Mouse (Mus musculus): ENCODE results near the gene Coq2.
A peak's percentile ranks its signal among the peaks of the same experiment; 100 is the strongest.

The Coq2 gene

DNA sequence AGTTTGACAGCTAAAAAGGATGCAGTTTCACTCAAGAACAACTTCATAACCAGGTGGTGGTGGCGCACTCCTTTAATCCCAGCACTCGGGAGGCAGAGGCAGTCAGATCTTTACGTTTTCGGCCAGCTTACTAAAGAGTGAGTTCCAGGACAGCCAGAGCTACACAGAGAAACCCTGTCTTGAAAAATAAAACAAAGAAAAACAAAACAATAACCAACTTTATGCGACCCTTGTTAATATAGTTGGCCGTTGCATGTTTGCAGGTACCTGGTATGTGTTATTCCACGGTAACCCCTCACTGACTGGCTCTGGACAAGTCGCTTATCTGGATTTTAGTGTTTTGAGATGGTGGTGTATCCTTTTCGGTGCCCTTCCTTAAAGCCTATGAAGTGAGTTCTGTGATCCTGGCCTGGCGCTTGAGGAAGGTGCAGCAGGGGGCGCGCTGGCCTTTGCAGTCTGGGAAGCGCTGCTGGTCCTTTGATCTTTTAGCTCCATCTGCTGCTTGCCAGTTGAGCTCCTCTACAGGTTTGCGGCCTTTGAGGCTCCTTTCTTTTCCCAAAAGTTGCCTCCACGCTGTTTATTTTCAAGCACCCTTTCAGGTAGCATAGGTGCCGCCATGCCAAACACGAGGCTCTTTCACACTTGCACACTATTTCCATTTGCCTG lies at the start of gene Coq2:
Gene Coq2, minus strand, starts transcription at position 430 of the 666 bp plus-strand sequence.
- peak; percentile 54 for DNase-seq (ENCODE audit: extremely low spot score, low read depth, low spot score)

- DNase-seq (ENCODE audit: extremely low spot score, low read depth, low spot score) = no peak
Observed at GRCm38 (mm10) chr5:100719235-100720088, 44.5 kb upstream of the Coq2 start, which contains the start of gene Hpse. TSS of gene Hpse (minus strand) at chr5:100719716.

DNA sequence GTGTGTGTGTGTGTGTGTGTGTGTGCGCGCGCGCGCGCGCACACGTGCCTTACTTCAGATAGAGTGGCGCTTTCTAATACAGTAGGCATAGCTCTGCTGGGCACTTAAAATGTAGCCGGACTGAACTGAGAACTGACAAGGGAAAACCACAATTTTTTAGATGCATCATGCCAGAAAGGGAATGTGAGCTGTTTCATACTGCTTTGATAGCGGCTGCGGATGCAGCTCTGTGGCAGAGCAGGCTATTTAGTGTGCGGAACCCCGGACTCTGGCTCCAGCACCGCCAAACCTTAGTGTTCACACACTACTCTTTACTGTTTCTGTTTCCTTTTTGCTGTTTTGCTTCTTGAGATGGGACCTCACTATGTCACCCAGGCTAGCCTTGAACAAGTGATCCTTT lies 41.8 kb upstream of the Coq2 start:
- DNase-seq (ENCODE audit: extremely low spot score, low read depth, low spot score) = no peak

DNA sequence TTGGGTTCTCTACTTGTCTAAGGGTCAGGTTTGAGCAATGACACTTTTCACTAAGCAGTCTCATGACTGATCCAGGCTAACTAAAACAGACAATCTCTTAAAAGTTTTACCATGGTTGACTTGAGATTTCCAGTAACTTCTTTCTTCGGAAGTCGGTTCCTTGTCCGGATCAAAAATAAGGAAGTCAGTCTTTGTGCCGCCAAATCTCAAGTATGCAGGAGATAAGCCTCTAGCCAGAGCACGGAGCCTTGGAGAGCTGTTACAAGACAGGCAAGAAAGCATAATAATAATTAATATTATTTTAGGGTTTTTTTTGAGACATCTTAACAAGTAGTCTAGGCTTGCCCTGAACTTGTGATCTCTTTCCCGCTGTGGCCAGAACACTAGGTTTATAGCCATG lies 36.3 kb upstream of the Coq2 start:
- no peak for DNase-seq (ENCODE audit: extremely low spot score, low read depth, low spot score)

- no peak for DNase-seq (ENCODE audit: extremely low spot score, low read depth, low spot score)
Observed at GRCm38 (mm10) chr5:100710012-100710411, 35.1 kb upstream of the Coq2 start.

GRCm38 (mm10) chr5:100709035-100709434 lies 34.1 kb upstream of the Coq2 start:
- no peak for DNase-seq (ENCODE audit: extremely low spot score, low read depth, low spot score)

- no peak for DNase-seq (ENCODE audit: extremely low spot score, low read depth, low spot score)
Observed at GRCm38 (mm10) chr5:100706675-100707074, 31.7 kb upstream of the Coq2 start.

GRCm38 (mm10) chr5:100704272-100704671 lies 29.3 kb upstream of the Coq2 start:
- DNase-seq (ENCODE audit: extremely low spot score, low read depth, low spot score) = no peak

DNA sequence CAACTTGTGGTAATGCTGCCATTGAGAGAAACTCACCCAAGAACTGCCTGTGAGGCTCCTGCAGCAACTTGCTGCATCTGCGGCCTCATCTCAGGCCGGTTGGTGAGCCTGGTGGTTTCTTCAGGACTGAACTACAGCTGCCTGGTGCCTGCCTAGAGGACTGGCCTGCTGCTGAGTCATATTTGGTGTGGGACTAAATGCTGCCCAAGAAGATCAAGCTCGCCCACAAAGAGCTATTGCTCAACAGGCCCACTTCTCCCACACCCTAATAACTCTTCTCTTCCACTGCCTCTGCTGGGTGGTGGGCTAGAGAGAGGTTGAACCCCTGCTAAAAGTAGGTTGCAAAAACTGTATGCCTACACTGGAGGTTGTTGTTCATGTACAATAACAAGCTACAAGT lies 27.4 kb upstream of the Coq2 start:
- DNase-seq (ENCODE audit: extremely low spot score, low read depth, low spot score) = no peak

DNA sequence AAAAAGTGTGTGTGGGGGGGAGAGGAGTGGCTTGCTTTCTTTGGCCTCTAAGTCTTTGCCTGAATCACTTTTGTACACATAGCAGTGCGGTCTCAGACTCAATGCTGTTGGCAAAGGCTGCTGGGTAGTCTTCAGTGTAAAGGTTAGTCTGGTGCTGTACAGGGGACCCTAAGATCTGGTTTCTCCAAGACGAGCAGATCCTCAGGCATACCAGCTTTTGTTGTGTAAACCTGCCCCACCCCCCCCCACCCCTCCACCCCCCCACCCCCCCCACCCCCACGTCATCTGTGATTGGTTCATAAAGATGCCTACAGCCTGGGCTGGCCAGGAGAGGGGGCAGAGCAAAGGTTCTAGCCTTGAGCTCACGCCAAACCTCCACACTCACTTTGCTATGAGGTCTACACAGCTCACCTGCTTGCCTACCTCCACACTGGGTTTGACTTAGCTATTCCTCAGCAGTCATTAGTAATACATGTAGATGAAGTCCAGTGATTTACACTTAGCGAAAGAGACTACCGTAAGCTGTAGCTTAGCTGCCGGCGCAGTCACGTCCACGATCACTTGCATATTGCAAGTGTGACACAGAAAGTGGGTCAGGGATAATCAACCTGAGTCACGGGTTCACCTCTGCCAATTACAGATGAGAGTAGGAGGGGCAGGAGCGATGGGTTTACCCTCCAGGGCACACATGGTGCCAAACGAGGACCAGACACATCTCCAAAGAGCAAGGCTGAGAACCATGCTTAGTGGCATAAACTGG lies 26.1 kb upstream of the Coq2 start:
- DNase-seq (ENCODE audit: extremely low spot score, low read depth, low spot score) = no peak

DNA sequence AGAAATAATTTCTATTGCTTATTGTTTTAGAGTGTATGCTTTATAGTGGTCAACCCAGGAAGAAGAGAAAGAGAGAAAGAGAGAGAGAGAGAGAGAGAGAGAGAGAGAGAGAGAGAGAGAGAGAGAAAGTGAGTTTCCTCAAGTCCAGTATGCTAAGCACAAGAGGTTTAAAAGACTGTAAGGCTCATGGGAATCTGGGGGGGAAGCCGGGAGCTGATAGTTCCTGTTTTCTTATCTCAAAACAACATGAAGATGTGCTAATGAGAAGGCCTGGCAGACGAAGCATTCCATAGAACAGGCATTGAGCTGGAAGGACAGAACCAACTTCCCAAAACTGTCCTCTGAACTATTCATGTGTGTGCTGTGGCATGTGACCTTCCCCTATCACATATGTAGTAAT lies 22.9 kb upstream of the Coq2 start:
- no peak for DNase-seq (ENCODE audit: extremely low spot score, low read depth, low spot score)

GRCm38 (mm10) chr5:100697398-100697797 lies 22.5 kb upstream of the Coq2 start:
- no peak for DNase-seq (ENCODE audit: extremely low spot score, low read depth, low spot score)

DNA sequence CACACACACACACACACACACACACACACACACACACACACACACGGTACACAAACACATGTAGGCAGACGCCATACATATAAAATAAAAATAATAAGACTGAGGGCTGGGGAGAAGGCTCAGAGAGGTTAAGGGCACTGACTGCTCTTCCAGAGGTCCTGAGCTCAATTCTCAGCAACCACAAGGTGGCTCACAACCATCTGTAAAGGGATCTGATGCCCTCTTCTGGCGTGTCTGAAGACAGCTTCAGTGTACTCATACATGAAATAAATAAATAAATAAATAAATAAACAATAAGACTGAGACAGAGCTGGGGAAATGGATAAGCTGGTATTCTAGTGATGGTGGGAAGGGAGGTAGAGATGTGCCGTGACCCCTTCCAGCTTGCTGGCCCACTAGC lies 10.7 kb upstream of the Coq2 start:
- no peak for DNase-seq (ENCODE audit: extremely low spot score, low read depth, low spot score)

DNA sequence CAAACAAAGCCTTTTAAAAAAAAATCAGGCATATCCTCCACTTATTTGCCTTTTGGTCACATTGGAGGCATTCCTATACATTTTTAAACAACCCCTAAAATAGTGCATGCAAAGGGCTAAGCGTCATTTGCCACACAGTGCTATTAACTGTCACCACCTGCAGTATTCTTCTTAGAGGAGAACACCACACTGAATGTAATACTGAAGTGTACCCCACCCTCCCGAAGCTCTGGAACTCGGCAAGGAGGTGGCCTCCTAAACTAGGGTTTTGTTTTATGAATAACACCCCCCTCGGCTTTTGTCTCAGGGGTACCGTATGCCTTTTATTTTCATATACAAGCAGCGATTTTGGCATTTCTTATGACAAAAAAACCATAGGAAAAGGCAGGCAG lies 5.6 kb upstream of the Coq2 start:
- DNase-seq (ENCODE audit: extremely low spot score, low read depth, low spot score) = no peak

- no peak for DNase-seq (ENCODE audit: extremely low spot score, low read depth, low spot score)
Observed at GRCm38 (mm10) chr5:100679911-100680541, 5.1 kb upstream of the Coq2 start.

DNA sequence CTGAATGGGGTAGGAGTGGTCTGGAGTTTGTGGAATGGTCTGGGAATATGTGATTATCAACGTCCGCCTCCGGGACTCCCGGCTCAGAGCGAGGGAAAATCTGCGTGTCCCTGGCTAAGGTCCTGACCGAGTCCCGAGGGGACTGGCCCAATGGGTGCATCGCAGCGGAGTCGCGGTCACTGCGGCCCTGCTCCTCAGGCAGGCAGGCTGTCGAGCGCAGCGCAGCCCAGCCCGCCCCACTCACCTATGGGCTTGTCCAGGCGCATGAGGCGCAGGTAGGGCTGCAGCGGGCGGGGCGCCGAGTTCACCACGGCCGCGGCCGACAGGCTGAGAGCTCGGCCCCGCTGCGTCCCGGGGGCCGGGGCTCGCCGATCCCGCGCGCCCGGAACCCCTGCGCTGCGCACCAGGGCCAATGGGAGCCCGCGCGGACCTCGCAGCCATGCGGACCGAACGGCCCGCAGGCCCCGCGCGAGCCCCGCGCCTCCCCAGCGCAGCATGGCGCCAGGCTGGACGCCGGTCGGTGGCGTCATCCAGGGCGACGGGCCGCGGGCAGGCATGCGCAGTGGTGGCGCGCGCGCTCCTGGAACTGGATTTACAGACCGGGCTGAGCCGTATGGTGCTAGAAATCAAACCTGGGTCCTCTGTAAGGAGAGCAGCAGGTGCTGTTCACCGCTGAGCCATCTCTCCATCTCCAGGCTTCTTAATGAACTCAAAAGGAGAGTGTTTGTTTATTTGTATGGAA lies 1.0 kb downstream of the Coq2 start:
- DNase-seq (ENCODE audit: extremely low spot score, low read depth, low spot score) = no peak

DNA sequence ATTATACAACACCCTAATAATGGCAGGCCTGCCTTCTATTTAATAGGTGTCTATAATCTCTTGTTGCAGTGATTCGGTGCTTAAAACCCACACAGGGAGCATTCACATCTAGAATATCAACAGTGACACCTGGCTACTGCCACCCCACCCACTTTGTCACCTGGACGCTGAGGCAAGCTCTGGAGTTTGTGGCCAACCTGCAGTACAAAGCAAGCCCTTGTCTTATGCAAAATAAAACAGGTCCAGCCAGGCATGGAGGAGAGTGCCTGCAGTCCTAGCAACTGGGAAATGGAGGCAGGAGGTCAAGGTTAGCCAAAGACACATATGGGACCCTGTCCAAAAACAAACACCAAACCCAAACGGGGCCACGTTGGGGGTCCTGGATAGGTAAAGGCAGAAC lies 2.5 kb downstream of the Coq2 start:
- DNase-seq (ENCODE audit: extremely low spot score, low read depth, low spot score) = no peak

- no peak for DNase-seq (ENCODE audit: extremely low spot score, low read depth, low spot score)
Observed at GRCm38 (mm10) chr5:100671897-100672296, 3.0 kb downstream of the Coq2 start.

DNA sequence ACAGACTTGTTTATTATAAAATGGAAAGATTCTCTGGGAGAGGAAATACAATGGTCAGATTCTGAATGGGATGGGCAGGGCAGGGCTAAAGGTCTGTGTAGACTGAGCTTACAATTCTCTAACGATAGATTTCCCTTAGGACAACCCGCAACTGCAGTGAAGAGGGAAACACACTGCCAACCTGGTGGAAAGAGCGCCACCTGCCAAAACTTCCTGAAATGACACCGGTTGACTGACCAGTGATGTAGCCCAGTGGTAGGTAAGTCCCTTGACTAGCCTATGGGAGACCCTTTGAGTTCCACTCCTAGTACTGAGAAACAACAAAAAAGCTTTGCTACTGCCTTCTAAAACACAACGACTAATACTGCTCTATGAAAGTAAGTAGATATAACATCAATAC lies 3.5 kb downstream of the Coq2 start:
- DNase-seq (ENCODE audit: extremely low spot score, low read depth, low spot score) = no peak

DNA sequence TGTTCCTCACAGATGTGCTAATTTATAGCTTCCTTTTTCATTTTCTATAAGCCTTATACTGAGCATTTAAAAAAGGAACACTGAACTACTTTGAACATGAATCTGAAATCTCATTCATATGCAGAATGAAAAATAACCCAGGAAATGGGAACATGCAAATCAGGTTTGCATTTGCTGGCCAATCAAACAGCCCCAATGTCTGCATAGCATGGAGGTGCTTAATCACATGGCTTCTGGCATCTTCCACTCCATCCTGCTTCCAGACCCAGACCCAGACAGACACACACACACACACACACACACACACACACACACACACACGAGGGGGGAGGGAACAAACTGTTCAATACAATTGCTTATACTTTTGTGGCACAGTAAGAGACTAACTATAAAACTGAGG lies 8.0 kb downstream of the Coq2 start:
- no peak for DNase-seq (ENCODE audit: extremely low spot score, low read depth, low spot score)

DNA sequence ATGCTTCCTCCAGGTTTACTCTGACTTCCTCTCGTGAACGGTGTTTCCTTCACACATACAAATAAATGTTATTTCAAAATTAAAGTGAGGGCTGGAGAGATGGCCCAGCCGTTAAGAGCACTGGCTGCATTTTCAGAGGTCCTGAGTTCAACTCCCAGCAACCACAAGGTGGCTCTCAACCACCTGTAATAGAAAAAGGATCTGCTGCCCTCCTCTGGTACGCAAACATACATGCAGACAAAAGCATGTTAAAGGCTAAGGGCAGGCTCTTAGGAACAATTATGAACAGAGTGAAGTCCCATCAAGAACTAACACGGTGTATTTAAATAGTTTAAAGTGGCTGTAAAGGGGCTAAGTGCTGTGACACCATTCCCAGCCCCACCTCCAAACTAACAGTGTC lies 11.1 kb downstream of the Coq2 start:
- no peak for DNase-seq (ENCODE audit: extremely low spot score, low read depth, low spot score)
